Mouse (Mus musculus) stomach, postnatal 0 days (tissue): ENCODE data around the gene Pcdh7.

ENCODE experiments used
- CTCF ChIP-seq: IDR thresholded peaks from 2 replicates; pipeline ENCODE4 v1.5.1; 2016; ENCODE audit warnings: antibody characterized with exemption, low read depth, mild to moderate bottlenecking, moderate library complexity
- EP300 ChIP-seq: optimal IDR thresholded peaks from 2 replicates; pipeline ENCODE3; 2016; ENCODE audit warnings: antibody characterized with exemption

- TF ChIP-seq EP300 (no peak), CTCF (no peak)
Observed at GRCm38 (mm10) chr5:57934666-57935065, 216.9 kb downstream of the Pcdh7 start.
